Mouse (Mus musculus): ENCODE results near the gene Ppt2. TPM values are rescaled to one million over a fixed set of nuclear protein-coding genes. Genes with fewer than 3 reads are reported as not detected.

The Ppt2 gene
- total RNA-seq, 1 experiment from 2014 or later: 17.4 TPM

DNA sequence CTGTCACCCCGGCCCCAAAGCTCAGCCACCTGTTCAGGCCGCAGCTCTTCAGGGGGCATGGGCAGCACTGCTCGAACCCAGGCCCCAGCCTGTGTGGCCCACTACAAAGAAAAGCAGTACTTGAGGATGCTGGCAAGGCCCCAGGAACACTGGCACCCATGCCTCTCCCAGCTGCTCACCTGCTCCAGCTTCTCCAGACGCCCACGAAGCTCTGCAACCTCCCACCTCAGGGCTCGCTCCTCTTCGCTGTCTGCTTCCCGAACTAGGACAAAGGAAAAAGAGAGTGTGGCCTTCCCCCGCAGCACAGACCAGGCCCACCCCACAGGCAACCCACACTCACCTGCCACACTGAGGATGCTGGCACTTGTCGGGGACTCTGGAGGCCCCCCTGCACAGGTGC is 14.5 kb downstream of the Ppt2 start:
- ATAC-seq (replicated peaks; ENCODE audit: low read depth, poor library complexity, severe bottlenecking): no peak

DNA sequence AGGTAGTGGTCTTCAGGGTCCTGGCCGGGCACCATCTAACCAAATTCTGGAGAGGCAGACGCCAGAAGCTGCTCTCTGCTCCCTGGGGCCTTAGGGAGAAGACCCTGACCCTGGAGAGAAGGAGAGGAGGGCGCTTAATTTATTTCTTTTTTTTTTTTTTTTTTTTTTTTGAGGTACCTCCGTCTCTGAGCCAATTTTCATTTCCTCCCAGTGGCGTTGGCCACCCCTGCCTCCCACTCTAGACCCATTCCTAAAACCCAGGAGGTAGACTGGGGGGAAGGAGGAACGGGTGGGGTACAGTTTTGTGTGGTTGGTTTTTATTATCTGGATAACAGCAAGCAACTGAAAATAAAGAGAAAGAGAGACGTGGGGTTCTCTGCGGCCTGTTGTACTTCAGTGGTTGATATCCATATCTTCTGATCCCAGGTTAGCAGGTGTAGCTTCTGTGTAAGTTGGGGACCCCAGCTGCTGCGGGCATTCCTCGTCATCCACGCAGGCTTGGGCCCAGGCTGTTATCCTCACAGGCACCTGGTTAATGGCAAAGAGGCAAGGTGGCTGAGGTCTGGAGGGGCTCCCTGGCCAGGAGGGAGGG is 15.2 kb downstream of the Ppt2 start:
- ATAC-seq (replicated peaks; ENCODE audit: low read depth, poor library complexity, severe bottlenecking): peak; percentile 29

DNA sequence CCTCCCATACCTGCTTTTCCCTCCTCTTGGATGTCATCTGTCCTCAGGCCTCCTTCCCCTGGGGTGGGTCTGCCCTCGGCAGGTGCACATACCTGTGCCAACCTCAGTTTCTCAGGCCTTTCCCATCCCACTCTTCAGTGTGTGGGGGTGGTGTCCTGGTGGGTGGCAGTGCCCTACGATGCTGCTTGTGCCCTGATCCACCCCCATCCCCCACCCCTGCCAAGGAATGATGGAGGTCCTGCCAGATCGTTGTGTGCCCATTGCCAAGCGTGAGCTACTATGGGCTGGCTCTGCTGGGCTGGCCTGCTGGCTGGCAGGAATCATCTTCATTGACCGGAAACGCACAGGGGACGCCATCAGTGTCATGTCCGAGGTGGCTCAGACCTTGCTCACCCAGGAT is 17.3 kb downstream of the Ppt2 start:
- ATAC-seq (replicated peaks; ENCODE audit: low read depth, poor library complexity, severe bottlenecking): no peak

DNA sequence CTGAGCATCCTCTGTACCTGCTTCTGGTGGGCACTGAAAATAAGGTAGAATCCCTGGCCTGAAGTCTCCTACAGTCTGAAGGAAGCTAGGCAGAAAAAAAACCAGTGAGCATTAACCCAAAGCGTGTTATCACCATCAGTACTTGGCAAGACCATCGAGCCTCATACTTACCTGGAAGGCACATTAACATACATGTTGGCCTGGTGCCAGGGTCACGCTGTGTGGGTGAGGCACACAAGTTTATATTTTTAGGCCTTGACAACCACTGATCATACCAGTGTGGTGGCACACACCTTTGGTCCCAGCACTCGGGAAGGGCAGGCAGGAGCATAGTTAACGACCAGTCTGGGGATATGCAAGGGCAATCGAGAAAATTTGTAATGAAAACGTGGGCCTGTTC is 20.3 kb downstream of the Ppt2 start:
- no peak for ATAC-seq (replicated peaks; ENCODE audit: low read depth, poor library complexity, severe bottlenecking)

DNA sequence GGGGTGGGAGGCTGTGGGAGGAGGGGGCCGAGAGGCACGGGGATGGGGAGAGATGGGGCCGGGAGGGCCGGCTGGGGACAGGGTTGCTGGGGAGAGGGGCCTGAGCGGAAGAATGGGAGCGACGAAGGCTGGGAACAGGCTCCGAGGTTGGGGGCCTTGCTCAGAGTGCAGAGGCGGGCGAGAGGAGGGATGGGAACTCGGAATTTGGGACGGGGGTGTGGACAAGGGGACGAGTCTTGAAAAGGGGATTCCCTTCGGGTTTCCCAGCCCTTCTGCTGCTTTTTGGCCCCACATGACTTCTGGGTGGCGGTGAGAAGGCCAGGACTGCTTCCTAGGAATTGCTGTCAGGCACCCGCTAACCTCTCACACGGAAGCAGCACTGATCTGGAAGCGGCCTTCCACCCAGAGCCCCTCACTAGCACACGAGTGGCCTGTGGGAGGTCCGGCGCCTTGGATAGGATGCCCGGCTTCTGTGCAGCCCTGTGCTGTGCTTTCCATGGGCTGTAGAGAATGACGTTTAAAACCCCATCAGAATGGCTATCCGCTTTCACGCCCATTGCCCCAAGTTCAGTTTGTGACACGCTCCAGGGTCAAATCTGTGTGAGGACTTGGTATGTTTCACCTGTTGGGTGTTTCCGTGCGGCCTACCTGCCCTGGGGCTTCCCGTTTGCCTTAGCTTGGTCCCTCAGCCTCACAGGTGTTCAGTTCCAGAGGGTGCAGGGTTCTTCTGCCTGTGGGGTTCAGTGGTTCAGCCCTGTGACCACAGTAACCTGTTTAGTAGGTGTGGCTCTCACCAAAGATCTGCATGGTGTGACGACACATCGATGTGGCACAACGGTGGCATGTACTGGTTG is 21.9 kb downstream of the Ppt2 start:
- ATAC-seq (replicated peaks; ENCODE audit: low read depth, poor library complexity, severe bottlenecking): no peak

DNA sequence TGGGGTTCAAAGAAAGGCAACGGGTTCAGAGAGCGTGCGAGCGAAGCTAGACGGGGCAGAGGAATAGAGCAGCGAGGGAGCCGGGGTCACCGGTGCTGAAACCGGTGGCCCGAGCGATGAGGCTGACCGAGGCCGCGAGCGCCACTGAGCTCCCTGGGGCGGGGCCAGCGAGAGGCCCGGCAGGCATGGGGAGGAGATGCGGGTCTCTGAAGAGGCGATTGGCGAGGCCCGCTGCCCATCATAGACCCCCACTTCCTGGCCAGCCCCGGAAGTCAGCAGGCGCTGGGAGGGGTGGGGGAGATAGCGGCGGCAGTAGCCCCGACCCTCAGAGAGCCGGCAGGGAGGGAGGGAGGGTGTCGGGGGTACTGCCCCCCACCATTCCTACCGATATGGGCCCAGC is 22.7 kb downstream of the Ppt2 start:
- ATAC-seq (replicated peaks; ENCODE audit: low read depth, poor library complexity, severe bottlenecking): peak; percentile 29

DNA sequence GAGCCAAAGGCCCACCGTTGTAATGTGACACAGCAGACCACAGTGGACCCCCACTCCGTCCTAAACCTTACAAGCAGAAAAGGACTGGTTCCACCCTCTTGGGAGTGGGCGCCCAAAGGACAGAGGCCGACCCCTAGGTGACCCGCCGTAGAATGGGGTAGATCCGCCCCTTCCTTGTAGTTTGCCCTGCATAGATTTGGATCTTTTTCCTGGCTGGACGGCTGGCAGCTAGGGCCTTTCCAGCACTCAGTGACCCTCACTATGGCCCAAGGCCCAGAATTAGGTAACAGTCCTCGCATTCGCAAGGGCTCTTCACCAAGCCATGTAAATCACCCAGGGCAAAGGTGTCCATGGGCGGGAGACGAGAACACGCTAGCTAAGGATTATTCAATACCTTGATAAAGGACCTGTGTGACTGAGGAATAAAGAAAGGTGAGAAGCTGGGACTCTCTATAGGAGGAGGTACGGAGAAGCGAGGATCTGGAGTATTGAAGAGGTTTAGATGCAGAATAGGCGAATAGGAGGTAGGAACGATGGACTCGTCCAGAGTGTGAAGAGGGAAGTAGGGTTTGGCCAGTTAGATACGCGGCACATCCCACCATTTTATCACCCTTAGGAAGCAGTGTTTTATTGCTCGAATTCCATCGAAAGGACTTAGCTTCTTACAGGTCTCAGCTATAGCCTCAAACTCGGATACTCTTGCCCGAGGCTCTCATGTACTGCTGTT is 23.6 kb downstream of the Ppt2 start:
- no peak for ATAC-seq (replicated peaks; ENCODE audit: low read depth, poor library complexity, severe bottlenecking)

DNA sequence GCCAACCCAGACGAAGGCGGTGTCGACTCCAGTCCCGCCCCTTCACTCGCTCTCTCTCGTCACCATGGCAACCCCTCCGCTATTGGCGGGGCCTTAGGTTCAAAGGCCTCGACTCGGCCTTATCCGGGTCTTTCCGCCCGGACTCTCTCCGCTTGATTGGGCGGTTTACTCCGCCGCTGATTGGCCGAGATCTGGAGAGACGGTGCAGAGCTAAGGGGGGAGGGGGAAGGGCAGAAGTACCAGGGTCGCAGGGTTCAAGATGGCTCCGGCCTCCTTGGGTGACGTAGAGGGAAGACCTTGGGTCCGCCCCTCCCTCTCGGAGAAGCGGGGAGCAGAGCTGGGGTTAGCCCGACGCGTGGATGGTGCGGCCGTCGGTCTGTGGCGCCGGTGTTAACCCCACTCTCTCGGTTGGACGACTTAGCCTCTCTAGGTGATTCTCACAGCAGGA is 24.2 kb downstream of the Ppt2 start, which contains the start of gene Agpat1:
Gene Agpat1 (plus strand): TSS at position 202 of the 448 bp plus-strand sequence.
- ATAC-seq (replicated peaks; ENCODE audit: low read depth, poor library complexity, severe bottlenecking): peak; percentile 72

DNA sequence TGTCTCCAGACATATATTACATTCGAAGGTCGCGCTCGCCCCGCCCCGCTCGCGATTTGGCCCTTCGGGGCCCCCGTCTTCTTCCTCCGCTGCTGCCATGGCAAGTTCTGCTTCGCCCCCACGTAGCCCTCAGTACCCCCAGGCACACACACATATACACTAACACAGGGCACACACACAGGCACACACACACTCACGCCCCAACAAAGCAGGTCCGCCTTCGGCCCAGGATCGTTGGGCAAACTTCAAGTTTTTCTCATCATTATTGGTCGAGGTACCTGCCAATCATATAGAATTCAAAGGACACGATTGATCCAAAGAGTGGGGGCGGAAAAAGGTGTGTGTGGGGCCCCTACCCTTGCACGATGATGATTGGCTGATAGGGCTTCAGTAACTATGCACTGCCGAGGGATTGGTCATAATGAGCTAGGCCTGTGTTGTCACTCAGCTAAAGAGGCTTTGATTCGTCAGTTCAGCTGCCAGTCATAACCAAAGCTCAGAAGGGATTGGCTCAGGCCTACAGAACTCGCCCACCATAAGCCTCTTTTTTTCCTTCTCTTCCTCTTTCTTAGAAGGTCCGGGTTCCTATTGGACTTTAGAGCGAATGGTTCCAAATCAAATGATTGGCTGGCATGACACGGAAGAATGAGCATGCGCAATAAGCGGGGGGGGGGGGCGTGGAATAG is 24.8 kb downstream of the Ppt2 start, which contains the start of gene Rnf5:
Gene Rnf5 (minus strand): TSS at position 316 of the 686 bp plus-strand sequence.
- ATAC-seq (replicated peaks; ENCODE audit: low read depth, poor library complexity, severe bottlenecking): peak; percentile 70

DNA sequence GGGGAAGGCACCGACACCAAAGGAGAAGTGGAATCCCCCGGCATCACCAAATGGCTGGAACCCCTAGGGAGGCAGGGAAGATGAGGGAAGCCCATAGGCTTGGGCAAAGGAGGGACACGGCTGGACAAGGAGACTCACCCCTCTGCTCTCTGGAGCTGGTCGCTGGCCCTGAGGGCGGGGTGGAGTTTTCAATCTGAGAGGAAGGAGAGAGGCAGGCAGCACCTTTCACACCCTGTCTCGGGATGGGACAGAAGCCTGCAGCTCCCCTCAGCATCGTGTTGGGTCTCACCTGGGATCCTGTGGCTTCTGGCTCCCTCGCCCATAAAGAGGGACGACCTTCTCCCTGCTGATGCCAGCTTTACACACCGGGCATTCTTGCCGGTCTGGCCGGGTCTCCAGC is 26.5 kb downstream of the Ppt2 start:
- no peak for ATAC-seq (replicated peaks; ENCODE audit: low read depth, poor library complexity, severe bottlenecking)

DNA sequence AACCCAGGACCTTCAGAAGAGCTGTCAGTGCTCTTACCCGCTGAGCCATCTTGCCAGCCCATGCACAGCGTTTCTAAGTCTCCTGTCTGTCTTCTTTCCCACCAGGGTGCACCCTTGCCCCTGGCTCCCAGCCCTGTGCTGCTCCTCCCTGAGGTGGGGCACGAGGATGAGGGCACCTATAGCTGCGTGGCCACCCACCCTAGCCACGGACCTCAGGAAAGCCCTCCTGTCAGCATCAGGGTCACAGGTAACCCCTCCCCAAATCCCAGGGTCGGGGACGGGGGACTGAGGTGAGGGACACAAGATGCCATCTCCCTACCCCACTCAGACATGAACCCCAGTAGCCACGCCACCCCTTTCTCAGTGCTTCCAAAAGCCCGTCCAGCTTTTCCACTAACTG is 28.4 kb downstream of the Ppt2 start:
- ATAC-seq (replicated peaks; ENCODE audit: low read depth, poor library complexity, severe bottlenecking): no peak

DNA sequence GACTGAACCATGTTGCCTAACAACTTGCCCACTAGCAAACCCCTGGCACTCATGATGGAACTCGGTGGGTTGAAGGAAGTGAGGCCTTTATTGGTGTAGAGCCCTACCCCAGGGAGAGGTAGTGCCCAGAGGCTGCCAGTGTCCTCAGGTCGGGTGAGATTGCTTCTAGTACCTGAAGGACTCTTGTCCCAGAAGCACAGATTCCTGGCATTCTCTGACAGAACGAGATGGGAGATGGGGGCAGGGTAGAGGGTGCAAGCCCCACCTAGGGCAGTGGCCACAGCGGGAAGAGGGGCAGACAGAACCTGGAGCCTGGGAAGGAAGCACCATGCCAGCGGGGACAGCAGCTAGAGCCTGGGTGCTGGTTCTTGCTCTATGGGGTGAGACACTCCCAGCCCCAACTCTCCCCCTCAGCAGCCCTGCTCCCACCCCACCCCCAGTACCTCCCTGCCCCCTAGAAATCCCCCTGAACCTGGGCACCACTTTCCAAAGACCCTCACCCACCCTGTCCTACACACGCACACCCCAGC is 30.7 kb downstream of the Ppt2 start, which contains the start of gene Ager:
Gene Ager (plus strand): TSS at position 297 of the 530 bp plus-strand sequence.
- ATAC-seq (replicated peaks; ENCODE audit: low read depth, poor library complexity, severe bottlenecking): no peak

DNA sequence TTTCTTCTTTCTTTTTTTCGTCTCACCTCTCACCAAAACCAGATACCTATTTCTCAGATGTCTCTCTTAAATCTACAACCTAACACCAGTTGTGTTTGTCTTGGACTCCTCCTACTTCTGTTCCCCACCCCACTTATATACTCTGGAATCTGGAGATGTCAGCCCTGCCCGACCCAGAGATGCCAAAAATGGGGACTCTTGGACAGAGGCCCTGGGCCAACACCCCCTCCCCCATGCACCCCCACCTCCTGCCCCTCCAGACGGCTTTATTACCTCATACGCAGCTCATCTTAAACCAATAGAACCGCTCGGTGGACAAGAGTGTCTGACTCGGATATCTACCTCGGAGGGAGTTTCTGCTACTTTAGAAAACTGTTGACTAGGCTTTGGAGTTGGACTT is 32.2 kb downstream of the Ppt2 start:
- no peak for ATAC-seq (replicated peaks; ENCODE audit: low read depth, poor library complexity, severe bottlenecking)

DNA sequence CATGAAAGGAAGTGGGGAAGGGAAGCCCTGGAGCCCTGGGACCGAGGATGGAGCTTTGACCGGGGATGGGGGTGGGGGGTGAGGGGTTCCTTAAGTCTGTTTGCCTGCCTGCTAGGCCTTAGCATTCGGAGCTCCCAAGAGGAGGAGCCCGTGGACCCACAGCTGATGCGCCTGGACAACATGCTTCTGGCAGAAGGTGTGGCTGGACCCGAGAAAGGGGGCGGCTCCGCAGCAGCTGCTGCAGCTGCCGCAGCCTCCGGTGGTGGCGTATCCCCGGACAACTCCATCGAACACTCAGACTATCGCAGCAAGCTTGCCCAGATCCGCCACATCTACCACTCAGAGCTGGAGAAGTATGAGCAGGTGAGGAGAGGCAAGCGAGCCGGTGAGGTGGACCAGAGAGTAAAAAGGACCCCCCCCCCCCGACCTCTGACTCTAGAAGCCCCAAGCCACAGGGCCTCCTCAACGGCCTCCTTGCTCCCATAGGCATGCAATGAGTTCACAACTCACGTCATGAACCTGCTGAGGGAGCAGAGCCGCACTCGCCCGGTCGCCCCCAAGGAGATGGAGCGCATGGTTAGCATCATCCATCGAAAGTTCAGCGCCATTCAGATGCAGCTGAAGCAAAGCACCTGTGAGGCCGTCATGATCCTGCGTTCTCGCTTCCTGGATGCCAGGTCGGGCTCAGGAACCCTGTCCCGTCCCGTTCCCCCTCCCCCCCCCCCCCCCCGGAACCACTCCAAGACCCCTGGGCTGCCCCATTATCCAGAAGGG is 34.4 kb downstream of the Ppt2 start:
- no peak for ATAC-seq (replicated peaks; ENCODE audit: low read depth, poor library complexity, severe bottlenecking)

DNA sequence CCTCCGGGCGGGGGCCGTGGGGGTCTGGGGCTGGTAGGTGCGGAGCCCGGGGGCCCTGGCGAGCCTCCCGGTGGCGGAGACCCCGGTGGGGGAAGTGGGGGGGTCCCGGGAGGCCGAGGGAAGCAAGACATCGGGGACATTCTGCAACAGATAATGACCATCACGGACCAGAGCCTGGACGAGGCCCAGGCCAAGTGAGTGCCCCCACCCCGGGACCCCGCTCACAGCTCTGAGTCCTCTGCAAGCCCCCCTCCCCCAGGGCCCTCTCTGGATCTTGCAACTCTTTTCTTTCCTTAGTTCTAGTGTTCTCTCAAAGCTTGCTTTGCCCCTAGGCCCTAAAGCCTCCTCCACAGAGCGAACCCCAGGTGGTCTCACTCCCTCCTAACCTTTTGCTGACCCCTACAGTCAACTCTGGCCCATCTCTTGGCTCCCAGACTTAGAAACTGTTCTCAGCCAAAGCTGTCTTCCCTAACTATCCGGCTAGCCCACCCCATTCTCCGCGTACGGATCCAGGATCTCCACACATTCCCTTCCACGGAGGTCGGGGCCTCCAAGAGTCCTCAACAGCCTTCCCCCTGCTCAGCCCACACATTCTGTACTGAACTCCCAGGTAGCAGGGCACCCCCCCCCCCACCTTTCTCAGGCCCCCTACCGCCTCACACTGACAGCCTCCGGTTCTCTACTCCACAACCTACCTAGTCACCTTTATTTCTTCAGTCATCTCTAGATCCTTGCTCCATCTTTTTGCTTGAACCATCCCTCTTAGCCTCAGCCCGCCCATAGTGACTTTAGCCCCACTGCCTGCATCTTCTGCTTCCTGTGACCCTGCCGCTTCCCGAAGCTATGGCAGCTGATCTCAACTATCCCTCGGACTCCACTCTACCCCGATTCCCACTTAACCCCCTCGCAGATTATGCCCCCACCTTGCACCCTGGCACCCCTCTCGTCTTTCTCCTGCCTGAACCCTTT is 35.4 kb downstream of the Ppt2 start:
- ATAC-seq (replicated peaks; ENCODE audit: low read depth, poor library complexity, severe bottlenecking): no peak

DNA sequence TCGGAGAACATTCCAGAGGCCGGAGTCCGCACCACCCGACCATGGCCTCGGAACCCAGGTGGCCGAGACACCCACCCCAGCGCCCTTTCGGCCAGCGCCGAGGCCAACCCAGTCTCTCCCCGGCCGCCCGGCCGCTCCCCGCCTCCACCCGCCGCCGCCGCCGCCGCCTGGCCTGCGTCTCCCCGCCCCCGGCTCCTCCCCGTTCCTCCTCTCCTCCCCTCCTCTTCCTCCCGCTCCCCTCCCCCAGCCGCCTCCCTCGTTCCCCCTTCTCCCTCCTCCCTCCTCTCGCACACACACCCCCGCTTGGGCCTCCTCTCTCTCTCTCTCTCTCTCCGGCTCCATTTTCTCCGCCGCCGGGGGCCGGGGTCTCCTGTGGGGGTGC is 36.3 kb downstream of the Ppt2 start:
- ATAC-seq (replicated peaks; ENCODE audit: low read depth, poor library complexity, severe bottlenecking): peak; percentile 55

DNA sequence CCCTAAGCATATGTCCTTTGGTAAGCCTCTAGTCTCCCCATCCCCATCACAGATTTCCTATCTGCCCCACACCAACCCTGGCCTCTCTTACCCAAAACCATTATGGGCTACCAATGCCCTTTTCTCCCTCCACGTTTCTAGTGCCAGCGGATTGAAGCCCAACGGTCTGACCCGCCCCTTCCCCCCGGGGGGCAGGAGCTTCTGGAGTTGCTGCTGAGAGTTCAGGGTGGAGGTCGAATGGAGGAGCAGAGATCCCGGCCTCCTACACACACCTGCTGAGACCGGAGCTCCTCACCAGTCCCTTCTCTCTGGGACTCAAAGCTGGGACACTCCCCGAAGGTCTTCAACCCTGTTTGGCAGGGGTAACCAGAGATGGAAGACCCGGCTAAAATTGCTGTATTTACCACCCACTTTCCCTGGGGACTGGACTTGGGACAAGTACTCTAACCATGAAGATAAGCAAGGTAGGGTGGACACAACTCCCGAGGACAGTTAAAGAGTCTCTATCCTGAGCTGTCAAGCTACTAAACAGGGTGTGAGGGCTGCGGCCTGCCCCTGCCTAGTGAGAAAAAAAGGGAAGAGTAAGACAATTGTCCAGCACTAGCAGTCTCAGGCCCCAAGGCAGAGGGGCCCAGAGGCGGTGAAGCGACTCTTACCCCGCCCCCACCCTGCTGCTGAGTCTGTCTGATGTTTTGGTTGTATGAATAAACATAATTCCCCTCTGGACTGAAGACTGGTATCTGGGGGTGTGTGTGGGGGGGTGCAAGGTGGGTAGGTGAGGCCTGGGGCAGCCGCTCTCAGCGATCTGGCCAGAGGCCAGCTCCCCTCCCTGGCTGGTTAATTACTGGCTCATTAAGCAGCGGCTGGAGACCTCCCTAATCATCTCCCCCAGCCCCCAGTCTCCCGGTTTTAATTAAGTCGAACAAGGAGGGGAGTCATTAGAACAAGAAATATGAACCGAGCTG is 37.0 kb downstream of the Ppt2 start, which contains the start of gene Pbx2:
Gene Pbx2 (plus strand): TSS at position 238 of the 965 bp plus-strand sequence.
- no peak for ATAC-seq (replicated peaks; ENCODE audit: low read depth, poor library complexity, severe bottlenecking)
